Comparison of ENCODE assay signal across 12 mouse cellular contexts in the genomic region with DNA sequence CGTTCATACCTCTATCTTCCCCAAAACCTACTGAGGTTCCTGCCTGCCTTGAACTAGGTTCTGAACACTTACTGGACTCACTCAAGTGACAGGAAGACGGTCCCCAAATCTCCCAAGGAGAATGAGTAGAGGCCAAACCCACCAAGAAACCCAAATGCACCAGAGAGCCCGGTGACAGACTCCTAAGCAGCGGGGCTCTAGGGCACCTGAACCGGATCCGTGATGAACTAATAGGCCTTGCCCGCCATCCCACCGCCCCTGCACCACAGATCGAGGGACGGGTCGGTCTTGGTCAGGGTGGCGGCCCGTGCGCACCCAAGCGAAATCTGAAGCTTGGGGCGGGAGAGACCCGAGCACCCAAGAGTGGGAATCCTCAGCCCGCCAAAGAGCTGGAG. TPM values are rescaled to one million over a fixed set of nuclear protein-coding genes. Genes with fewer than 3 reads are reported as not detected.
DNase-seq lines count a peak whose midpoint lies in the region; ATAC-seq and TF ChIP-seq lines count a peak whose summit lies in the region.
"Had no signal": no experiment of that assay in that cellular context is flagged by ENCODE, and none has a peak within 500 bp of the region (broad histone marks: within the 10 kb centered on the region; RNA-seq: fewer than 3 reads in every experiment).

No protein-coding gene starts in this region.

- no peaks in the 10 kb centered on the region for H3K9me3 ChIP-seq in heart, embryonic 15.5 days (replicated peaks)
- no peaks in the 10 kb centered on the region for H3K9me3 ChIP-seq in midbrain, embryonic 10.5 days (replicated peaks)
- H3K9me3 ChIP-seq in midbrain, postnatal 0 days (ENCODE audit: low read length) = no peaks in the 10 kb centered on the region
- no peaks in the 10 kb centered on the region for H3K9me3 ChIP-seq in forebrain, embryonic 11.5 days (ENCODE audit: control insufficient read depth, low read length)
- no peaks in the 10 kb centered on the region for H3K9me3 ChIP-seq in limb, embryonic 14.5 days (ENCODE audit: control insufficient read depth, low read length)

- peaks cover 14% of the 10 kb centered on the region; the same call in 1 of the 2 replicates for H3K36me3 ChIP-seq in heart, embryonic 15.5 days
- peaks cover 80% of the 10 kb centered on the region for H3K36me3 ChIP-seq in midbrain, embryonic 10.5 days
- peaks cover 46% of the 10 kb centered on the region for H3K36me3 ChIP-seq in midbrain, postnatal 0 days (ENCODE audit: insufficient read depth, low read length)
- peaks cover 4% of the 10 kb centered on the region; the same call in 1 of the 2 replicates for H3K36me3 ChIP-seq in forebrain, embryonic 11.5 days (ENCODE audit: control insufficient read depth, insufficient read depth, low read length)
- peaks cover 71% of the 10 kb centered on the region for H3K36me3 ChIP-seq in limb, embryonic 14.5 days (ENCODE audit: control insufficient read depth, insufficient read depth, low read length)

- no peak for DNase-seq in heart, postnatal 14 days
- DNase-seq in midbrain, embryonic 10.5 days (ENCODE audit: low spot score) = no peak
- DNase-seq in midbrain, postnatal 0 days (ENCODE audit: low spot score) = no peak
- no peak for DNase-seq in forebrain, embryonic 11.5 days (ENCODE audit: low spot score)
- no peak for DNase-seq in limb, embryonic 14.5 days (ENCODE audit: low spot score)
- no peak for DNase-seq in left cerebral cortex, adult 11 months (ENCODE audit: low spot score)
- DNase-seq in kidney, postnatal 10 days = no peak

- TF ChIP-seq CTCF in midbrain, postnatal 0 days (IDR thresholded peaks at IDR 0.05) = no peak

- no peak overlapping the region for H3K27ac ChIP-seq in heart, embryonic 15.5 days
- no peak overlapping the region for H3K27ac ChIP-seq in midbrain, embryonic 10.5 days (replicated peaks)
- H3K27ac ChIP-seq in midbrain, postnatal 0 days (ENCODE audit: low read depth, low read length) = no peak overlapping the region
- H3K27ac ChIP-seq in forebrain, embryonic 11.5 days (ENCODE audit: low read depth, low read length) = no peak overlapping the region
- no peak overlapping the region for H3K27ac ChIP-seq in limb, embryonic 14.5 days (replicated peaks; ENCODE audit: low read depth, low read length)

- H3K4me1 ChIP-seq in heart, embryonic 15.5 days (replicated peaks) = peaks cover 25% of the 10 kb centered on the region
- H3K4me1 ChIP-seq in midbrain, embryonic 10.5 days = peaks cover 30% of the 10 kb centered on the region
- H3K4me1 ChIP-seq in midbrain, postnatal 0 days (ENCODE audit: insufficient read depth, low read length) = no peaks in the 10 kb centered on the region
- H3K4me1 ChIP-seq in forebrain, embryonic 11.5 days (replicated peaks; ENCODE audit: control insufficient read depth, insufficient read depth, low read length) = peaks cover 13% of the 10 kb centered on the region
- peaks cover 13% of the 10 kb centered on the region for H3K4me1 ChIP-seq in limb, embryonic 14.5 days (ENCODE audit: control insufficient read depth, insufficient read depth, low read length)

- H3K4me2 ChIP-seq in heart, embryonic 15.5 days = peak overlapping the region; percentile 79; the same call in 1 of the 2 replicates
- no peak overlapping the region for H3K4me2 ChIP-seq in midbrain, postnatal 0 days (ENCODE audit: low read depth, low read length, poor library complexity, severe bottlenecking)
- H3K4me2 ChIP-seq in forebrain, embryonic 11.5 days (ENCODE audit: low read depth, low read length, severe bottlenecking) = no peak overlapping the region
- peak overlapping the region; percentile 77 for H3K4me2 ChIP-seq in limb, embryonic 14.5 days (replicated peaks; ENCODE audit: low read depth, low read length, severe bottlenecking)

- intact Hi-C loops in heart, postnatal 14 days (cut with DNase I) = no loop called here

- 32% methylated on average over 18 of the region's 18 CpGs for WGBS in heart, embryonic 15.5 days
- 10% methylated on average over 18 of the region's 18 CpGs for WGBS in midbrain, embryonic 10.5 days
- 62% methylated on average over 18 of the region's 18 CpGs for WGBS in midbrain, postnatal 0 days
- 14% methylated on average over 18 of the region's 18 CpGs for WGBS in forebrain, embryonic 11.5 days
- 23% methylated on average over 18 of the region's 18 CpGs for WGBS in limb, embryonic 14.5 days

- ATAC-seq in heart, embryonic 15.5 days (replicated peaks; ENCODE audit: insufficient number of reproducible peaks, insufficient read depth, low FRiP score, low read depth) = no peak
- ATAC-seq in midbrain, postnatal 0 days (ENCODE audit: low FRiP score) = no peak
- no peak for ATAC-seq in forebrain, embryonic 11.5 days (replicated peaks; ENCODE audit: low FRiP score)
- ATAC-seq in limb, embryonic 14.5 days (ENCODE audit: low FRiP score, low read depth) = no peak

- no peak for TF ChIP-seq POLR2A in limb, embryonic 14.5 days (IDR thresholded peaks at IDR 0.05; ENCODE audit: borderline replicate concordance, extremely low read depth, insufficient read depth, insufficient read length)

- peaks cover 74% of the 10 kb centered on the region for H3K27me3 ChIP-seq in heart, embryonic 15.5 days
- H3K27me3 ChIP-seq in midbrain, embryonic 10.5 days (ENCODE audit: low read depth, poor library complexity, severe bottlenecking) = peaks cover 74% of the 10 kb centered on the region
- 0 out of 2 replicates have a peak, but pooled peaks cover 12% of the 10 kb centered on the region for H3K27me3 ChIP-seq in midbrain, postnatal 0 days (ENCODE audit: insufficient read depth, low read length)
- H3K27me3 ChIP-seq in forebrain, embryonic 11.5 days (ENCODE audit: control insufficient read depth, insufficient read depth, low read length) = peaks cover 63% of the 10 kb centered on the region
- H3K27me3 ChIP-seq in limb, embryonic 14.5 days (ENCODE audit: control insufficient read depth, insufficient read depth, low read length) = peaks cover 63% of the 10 kb centered on the region

- peak overlapping the region; percentile 47 for H3K4me3 ChIP-seq in heart, embryonic 15.5 days
- H3K4me3 ChIP-seq in midbrain, embryonic 10.5 days = peak overlapping the region; percentile 50
- no peak overlapping the region for H3K4me3 ChIP-seq in midbrain, postnatal 0 days (ENCODE audit: low read depth, low read length)
- peak overlapping the region; percentile 33 for H3K4me3 ChIP-seq in forebrain, embryonic 11.5 days (ENCODE audit: low read depth, low read length)
- peak overlapping the region; percentile 41 for H3K4me3 ChIP-seq in limb, embryonic 14.5 days (replicated peaks; ENCODE audit: low read length)
- H3K4me3 ChIP-seq: erythroblast, embryonic 14.5 days had no signal

- H3K9ac ChIP-seq in heart, embryonic 15.5 days = no peak overlapping the region
- no peak overlapping the region for H3K9ac ChIP-seq in midbrain, postnatal 0 days (replicated peaks; ENCODE audit: low read length, poor library complexity, severe bottlenecking)
- H3K9ac ChIP-seq in forebrain, embryonic 11.5 days (ENCODE audit: low read length) = no peak overlapping the region
- no peak overlapping the region for H3K9ac ChIP-seq in limb, embryonic 14.5 days (ENCODE audit: low read depth, low read length, severe bottlenecking)

RNA-seq across cellular contexts. Expression of gene Zfp316, which starts 17.0 kb away (rescaled TPM):
- 2.2 and 2.8 TPM in 2 replicates for polyA plus RNA-seq in heart, embryonic 15.5 days (2015; fragmentation: Nextera tagmentation; extraction: Ambion mirVana)
- 1 to 10 TPM; 4.0 to 5.5 TPM for total RNA-seq in heart, postnatal 14 days (2021)
- 4.2 and 5.2 TPM in 2 replicates for polyA plus RNA-seq in midbrain, embryonic 10.5 days (2016; fragmentation: Nextera tagmentation; extraction: Ambion mirVana)
- total RNA-seq in midbrain, postnatal 0 days (2014; rRNA removed) = 32.1 and 36.0 TPM in 2 replicates
- 6.2 and 6.8 TPM in 2 replicates for polyA plus RNA-seq in midbrain, postnatal 0 days (2015; fragmentation: Nextera tagmentation; extraction: Ambion mirVana)
- 3.5 and 4.2 TPM in 2 replicates for polyA plus RNA-seq in forebrain, embryonic 11.5 days (2014; fragmentation: Nextera tagmentation; extraction: Ambion mirVana)
- polyA plus RNA-seq in limb, embryonic 14.5 days (2012; rRNA removed) = 9.1 and 12.2 TPM in 2 replicates
- 2.8 and 4.1 TPM in 2 replicates for polyA plus RNA-seq in limb, embryonic 14.5 days (2014; fragmentation: Nextera tagmentation; extraction: Ambion mirVana)

RNA-seq across cellular contexts. Expression of gene Zfp12, which starts 17.8 kb away (rescaled TPM):
- 6.1 and 8.8 TPM in 2 replicates for polyA plus RNA-seq in heart, embryonic 15.5 days (2015; fragmentation: Nextera tagmentation; extraction: Ambion mirVana)
- total RNA-seq in heart, postnatal 14 days (2021) = 10 to 100 TPM; 11.3 to 11.8 TPM
- polyA plus RNA-seq in midbrain, embryonic 10.5 days (2016; fragmentation: Nextera tagmentation; extraction: Ambion mirVana) = 20.8 and 21.3 TPM in 2 replicates
- 31.1 and 36.1 TPM in 2 replicates for total RNA-seq in midbrain, postnatal 0 days (2014; rRNA removed)
- polyA plus RNA-seq in midbrain, postnatal 0 days (2015; fragmentation: Nextera tagmentation; extraction: Ambion mirVana) = 10.7 and 11.8 TPM in 2 replicates
- 30.4 and 31.0 TPM in 2 replicates for polyA plus RNA-seq in forebrain, embryonic 11.5 days (2014; fragmentation: Nextera tagmentation; extraction: Ambion mirVana)
- polyA plus RNA-seq in limb, embryonic 14.5 days (2012; rRNA removed) = 25.2 and 30.9 TPM in 2 replicates
- polyA plus RNA-seq in limb, embryonic 14.5 days (2014; fragmentation: Nextera tagmentation; extraction: Ambion mirVana) = 19.1 and 22.2 TPM in 2 replicates

RNA-seq across cellular contexts. Expression of gene Spdye4a, which starts 26.1 kb away (rescaled TPM):
- polyA plus RNA-seq in heart, embryonic 15.5 days (2015; fragmentation: Nextera tagmentation; extraction: Ambion mirVana) = not detected in 2 replicates
- not detected for total RNA-seq in heart, postnatal 14 days (2021)
- polyA plus RNA-seq in midbrain, embryonic 10.5 days (2016; fragmentation: Nextera tagmentation; extraction: Ambion mirVana) = not detected in 2 replicates
- not detected in 2 replicates for total RNA-seq in midbrain, postnatal 0 days (2014; rRNA removed)
- 0.09 TPM in 1 of 2 replicates, not detected in the other for polyA plus RNA-seq in midbrain, postnatal 0 days (2015; fragmentation: Nextera tagmentation; extraction: Ambion mirVana)
- polyA plus RNA-seq in forebrain, embryonic 11.5 days (2014; fragmentation: Nextera tagmentation; extraction: Ambion mirVana) = not detected in 2 replicates
- polyA plus RNA-seq in limb, embryonic 14.5 days (2012; rRNA removed) = not detected in 2 replicates
- polyA plus RNA-seq in limb, embryonic 14.5 days (2014; fragmentation: Nextera tagmentation; extraction: Ambion mirVana) = not detected in 2 replicates
- total RNA-seq: heart, postnatal 25 days; left cerebral cortex, adult 18-20 months; monocyte, adult 5-6 weeks had no signal

RNA-seq across cellular contexts. Expression of gene Zfp853, which starts 40.6 kb away (rescaled TPM):
- not detected in 2 replicates for polyA plus RNA-seq in heart, embryonic 15.5 days (2015; fragmentation: Nextera tagmentation; extraction: Ambion mirVana)
- under 1 TPM; 0.32 to 0.38 TPM for total RNA-seq in heart, postnatal 14 days (2021)
- polyA plus RNA-seq in midbrain, embryonic 10.5 days (2016; fragmentation: Nextera tagmentation; extraction: Ambion mirVana) = not detected in 2 replicates
- 27.5 and 31.3 TPM in 2 replicates for total RNA-seq in midbrain, postnatal 0 days (2014; rRNA removed)
- 0.62 and 0.81 TPM in 2 replicates for polyA plus RNA-seq in midbrain, postnatal 0 days (2015; fragmentation: Nextera tagmentation; extraction: Ambion mirVana)
- not detected in 2 replicates for polyA plus RNA-seq in forebrain, embryonic 11.5 days (2014; fragmentation: Nextera tagmentation; extraction: Ambion mirVana)
- 9.1 and 11.4 TPM in 2 replicates for polyA plus RNA-seq in limb, embryonic 14.5 days (2012; rRNA removed)
- polyA plus RNA-seq in limb, embryonic 14.5 days (2014; fragmentation: Nextera tagmentation; extraction: Ambion mirVana) = 0.26 and 0.35 TPM in 2 replicates
- total RNA-seq: monocyte, adult 5-6 weeks had no signal

Comparison
In these comparisons a context has a peak if more than half of its experiments do, and no peak if none do; other contexts are left out.
1. H3K4me2 ChIP-seq: peak in heart, embryonic 15.5 days (single experiment) and limb, embryonic 14.5 days (single experiment); none in midbrain, postnatal 0 days (single experiment) and forebrain, embryonic 11.5 days (single experiment).